Mouse (Mus musculus) embryonic facial prominence, embryonic 12.5 days (tissue): Measurements from ENCODE around the gene Smim6. TPM values are rescaled to one million over a fixed set of nuclear protein-coding genes. Genes with fewer than 3 reads are reported as not detected.

ENCODE experiments used
- polyA plus RNA-seq: library from polyadenylated mRNA; unstranded; fragments of >200 nt; fragmentation: Nextera tagmentation; extraction: Ambion mirVana; gene quantifications from 2 replicates; pipeline ENCODE4 v1.2.1, GENCODE M21; 2016

Smim6 gene
- polyA plus RNA-seq, 1 experiment from 2014 or later: 1.00 TPM

Other genes starting within 250 kb of the Smim6 start
- gene Grb2, start 203.4 kb upstream of the Smim6 start, polyA plus RNA-seq: 115 and 118 TPM in 2 replicates
- gene Tmem94, start 146.6 kb upstream of the Smim6 start, polyA plus RNA-seq: 29.6 and 30.0 TPM in 2 replicates
- 17.5 TPM in 2 replicates for gene Caskin2, start 98.4 kb upstream of the Smim6 start, polyA plus RNA-seq
- gene Tsen54, start 97.3 kb upstream of the Smim6 start, polyA plus RNA-seq: 36.3 and 36.7 TPM in 2 replicates
- 7.6 and 8.8 TPM in 2 replicates for gene Llgl2, start 88.0 kb upstream of the Smim6 start, polyA plus RNA-seq
- 0.10 and 0.18 TPM in 2 replicates for gene Myo15b, start 53.6 kb upstream of the Smim6 start, polyA plus RNA-seq
- 1.8 and 2.4 TPM in 2 replicates for gene Smim5, start 12.1 kb upstream of the Smim6 start, polyA plus RNA-seq
- 46.9 and 47.0 TPM in 2 replicates for gene Sap30bp, start 21.3 kb downstream of the Smim6 start, polyA plus RNA-seq
- gene Recql5, start 21.5 kb downstream of the Smim6 start, polyA plus RNA-seq: 26.3 and 28.7 TPM in 2 replicates
- 4.1 and 4.2 TPM in 2 replicates for gene Itgb4, start 62.7 kb downstream of the Smim6 start, polyA plus RNA-seq
- 165 and 169 TPM in 2 replicates for gene Galk1, start 100.7 kb downstream of the Smim6 start, polyA plus RNA-seq
- 2,246 and 2,293 TPM in 2 replicates for gene H3f3b, start 115.9 kb downstream of the Smim6 start, polyA plus RNA-seq
- 43.6 and 44.1 TPM in 2 replicates for gene Unk, start 118.3 kb downstream of the Smim6 start, polyA plus RNA-seq
- 1.3 and 1.8 TPM in 2 replicates for gene Unc13d, start 165.9 kb downstream of the Smim6 start, polyA plus RNA-seq
- 44.9 and 48.3 TPM in 2 replicates for gene Wbp2, start 175.0 kb downstream of the Smim6 start, polyA plus RNA-seq
- gene Trim47, start 215.2 kb downstream of the Smim6 start, polyA plus RNA-seq: 6.9 and 9.1 TPM in 2 replicates
- gene Trim65, start 219.1 kb downstream of the Smim6 start, polyA plus RNA-seq: 2.3 and 2.6 TPM in 2 replicates
- 83.7 and 89.2 TPM in 2 replicates for gene Mrpl38, start 226.9 kb downstream of the Smim6 start, polyA plus RNA-seq